Mouse (Mus musculus): ENCODE measurements around the gene Misp. TPM values are rescaled to one million over a fixed set of nuclear protein-coding genes. Genes with fewer than 3 reads are reported as not detected.

The Misp gene
- 0.39 and 0.99 TPM in 2 replicates for polyA plus RNA-seq (2014; fragmentation: Nextera tagmentation; extraction: Ambion mirVana)

GRCm38 (mm10) chr10:79820782-79821181 is at the start of gene Misp:
Gene Misp (plus strand): TSS chr10:79820989.
- WGBS = 65% methylated on average over 11 of the region's 11 CpGs
- peaks cover 2% of the 10 kb centered on the region; the same call in 1 of the 2 replicates for H3K4me1 ChIP-seq (replicated peaks; ENCODE audit: control insufficient read depth, insufficient read depth, low read length)
- no peaks in the 10 kb centered on the region for H3K9me3 ChIP-seq (ENCODE audit: control insufficient read depth, low read length)
- H3K36me3 ChIP-seq (ENCODE audit: control insufficient read depth, insufficient read depth, low read length) = peaks cover 6% of the 10 kb centered on the region; the same call in 1 of the 2 replicates
- ATAC-seq (replicated peaks; ENCODE audit: low FRiP score) (no peak), DNase-seq (ENCODE audit: low spot score) (no peak)
- no peaks in the 10 kb centered on the region for H3K27me3 ChIP-seq (ENCODE audit: control insufficient read depth, insufficient read depth, low read length)
- no peak within 1 kb of the TSS for H3K4me2 ChIP-seq (ENCODE audit: low read depth, low read length, severe bottlenecking)
- no peak within 1 kb of the TSS for H3K4me3 ChIP-seq (ENCODE audit: low read depth, low read length)
- H3K27ac ChIP-seq (ENCODE audit: low read depth, low read length) = no peak within 1 kb of the TSS
- H3K9ac ChIP-seq (ENCODE audit: low read length) = no peak within 1 kb of the TSS

- Histone ChIP-seq H3K9me3 (ENCODE audit: control insufficient read depth, low read length) (peaks cover 6% of the 10 kb centered on the region; the same call in 1 of the 2 replicates), H3K27ac (ENCODE audit: low read depth, low read length) (no peak overlapping the region), H3K4me3 (ENCODE audit: low read depth, low read length) (no peak overlapping the region), H3K36me3 (ENCODE audit: control insufficient read depth, insufficient read depth, low read length) (no peaks in the 10 kb centered on the region), H3K27me3 (ENCODE audit: control insufficient read depth, insufficient read depth, low read length) (peaks cover 7% of the 10 kb centered on the region), H3K4me2 (ENCODE audit: low read depth, low read length, severe bottlenecking) (no peak overlapping the region), H3K9ac (ENCODE audit: low read length) (no peak overlapping the region), H3K4me1 (replicated peaks; ENCODE audit: control insufficient read depth, insufficient read depth, low read length) (peaks cover 8% of the 10 kb centered on the region; the same call in 1 of the 2 replicates)
- 88% methylated on average over 3 of the region's 3 CpGs for WGBS
- DNase-seq (ENCODE audit: low spot score) = no peak
- ATAC-seq (replicated peaks; ENCODE audit: low FRiP score) = no peak
Observed at GRCm38 (mm10) chr10:79772320-79772719, 48.5 kb upstream of the Misp start.

- Histone ChIP-seq H3K36me3 (ENCODE audit: control insufficient read depth, insufficient read depth, low read length) (no peaks in the 10 kb centered on the region), H3K27ac (ENCODE audit: low read depth, low read length) (no peak overlapping the region), H3K9ac (ENCODE audit: low read length) (no peak overlapping the region), H3K4me1 (replicated peaks; ENCODE audit: control insufficient read depth, insufficient read depth, low read length) (peaks cover 8% of the 10 kb centered on the region; the same call in 1 of the 2 replicates), H3K4me3 (ENCODE audit: low read depth, low read length) (no peak overlapping the region), H3K27me3 (ENCODE audit: control insufficient read depth, insufficient read depth, low read length) (peaks cover 16% of the 10 kb centered on the region), H3K9me3 (ENCODE audit: control insufficient read depth, low read length) (peaks cover 6% of the 10 kb centered on the region; the same call in 1 of the 2 replicates), H3K4me2 (ENCODE audit: low read depth, low read length, severe bottlenecking) (no peak overlapping the region)
- ATAC-seq (replicated peaks; ENCODE audit: low FRiP score) = no peak
- DNase-seq (ENCODE audit: low spot score) = no peak
- WGBS = 88% methylated on average over 2 of the region's 2 CpGs
Observed at GRCm38 (mm10) chr10:79773208-79773607, 47.6 kb upstream of the Misp start.

- no peak for DNase-seq (ENCODE audit: low spot score)
- H3K4me3 ChIP-seq (ENCODE audit: low read depth, low read length) = no peak overlapping the region
- peaks cover 6% of the 10 kb centered on the region; the same call in 1 of the 2 replicates for H3K9me3 ChIP-seq (ENCODE audit: control insufficient read depth, low read length)
- 75% methylated on average over 5 of the region's 5 CpGs for WGBS
- H3K9ac ChIP-seq (ENCODE audit: low read length) = no peak overlapping the region
- no peak overlapping the region for H3K27ac ChIP-seq (ENCODE audit: low read depth, low read length)
- peaks cover 30% of the 10 kb centered on the region for H3K27me3 ChIP-seq (ENCODE audit: control insufficient read depth, insufficient read depth, low read length)
- no peak overlapping the region for H3K4me2 ChIP-seq (ENCODE audit: low read depth, low read length, severe bottlenecking)
- ATAC-seq (replicated peaks; ENCODE audit: low FRiP score) = no peak
- peaks cover 10% of the 10 kb centered on the region for H3K4me1 ChIP-seq (replicated peaks; ENCODE audit: control insufficient read depth, insufficient read depth, low read length)
- H3K36me3 ChIP-seq (ENCODE audit: control insufficient read depth, insufficient read depth, low read length) = no peaks in the 10 kb centered on the region
Observed at GRCm38 (mm10) chr10:79774486-79775279, 46.1 kb upstream of the Misp start.

- no peaks in the 10 kb centered on the region for H3K36me3 ChIP-seq (ENCODE audit: control insufficient read depth, insufficient read depth, low read length)
- 2% methylated on average over 39 of the region's 39 CpGs for WGBS
- H3K4me2 ChIP-seq (ENCODE audit: low read depth, low read length, severe bottlenecking) = peak within 1 kb of the TSS; percentile 51
- peaks cover 15% of the 10 kb centered on the region for H3K4me1 ChIP-seq (replicated peaks; ENCODE audit: control insufficient read depth, insufficient read depth, low read length)
- H3K27ac ChIP-seq (ENCODE audit: low read depth, low read length) = no peak within 1 kb of the TSS
- H3K4me3 ChIP-seq (ENCODE audit: low read depth, low read length) = peak within 1 kb of the TSS; percentile 25
- peak; percentile 61 for DNase-seq (ENCODE audit: low spot score)
- peaks cover 34% of the 10 kb centered on the region for H3K27me3 ChIP-seq (ENCODE audit: control insufficient read depth, insufficient read depth, low read length)
- no peak for ATAC-seq (replicated peaks; ENCODE audit: low FRiP score)
- peaks cover 6% of the 10 kb centered on the region; the same call in 1 of the 2 replicates for H3K9me3 ChIP-seq (ENCODE audit: control insufficient read depth, low read length)
- peak within 1 kb of the TSS; percentile 50 for H3K9ac ChIP-seq (ENCODE audit: low read length)
Observed at GRCm38 (mm10) chr10:79777103-79777531, 43.7 kb upstream of the Misp start, which contains the start of gene Fstl3. Gene Fstl3 (plus strand): TSS chr10:79777272.

- 19% methylated on average over 15 of the region's 15 CpGs for WGBS
- Histone ChIP-seq H3K4me2 (ENCODE audit: low read depth, low read length, severe bottlenecking) (no peak overlapping the region), H3K4me3 (ENCODE audit: low read depth, low read length) (no peak overlapping the region), H3K27me3 (ENCODE audit: control insufficient read depth, insufficient read depth, low read length) (peaks cover 37% of the 10 kb centered on the region), H3K9ac (ENCODE audit: low read length) (no peak overlapping the region), H3K36me3 (ENCODE audit: control insufficient read depth, insufficient read depth, low read length) (no peaks in the 10 kb centered on the region), H3K9me3 (ENCODE audit: control insufficient read depth, low read length) (peaks cover 6% of the 10 kb centered on the region; the same call in 1 of the 2 replicates), H3K4me1 (replicated peaks; ENCODE audit: control insufficient read depth, insufficient read depth, low read length) (peaks cover 15% of the 10 kb centered on the region), H3K27ac (ENCODE audit: low read depth, low read length) (no peak overlapping the region)
- ATAC-seq (replicated peaks; ENCODE audit: low FRiP score) = no peak
- DNase-seq (ENCODE audit: low spot score) = peak; percentile 68
Observed at GRCm38 (mm10) chr10:79778006-79778405, 42.8 kb upstream of the Misp start.

- Histone ChIP-seq H3K4me3 (ENCODE audit: low read depth, low read length) (no peak overlapping the region), H3K4me1 (replicated peaks; ENCODE audit: control insufficient read depth, insufficient read depth, low read length) (peaks cover 15% of the 10 kb centered on the region), H3K36me3 (ENCODE audit: control insufficient read depth, insufficient read depth, low read length) (no peaks in the 10 kb centered on the region), H3K9ac (ENCODE audit: low read length) (no peak overlapping the region), H3K9me3 (ENCODE audit: control insufficient read depth, low read length) (peaks cover 6% of the 10 kb centered on the region; the same call in 1 of the 2 replicates), H3K4me2 (ENCODE audit: low read depth, low read length, severe bottlenecking) (no peak overlapping the region), H3K27me3 (ENCODE audit: control insufficient read depth, insufficient read depth, low read length) (peaks cover 39% of the 10 kb centered on the region), H3K27ac (ENCODE audit: low read depth, low read length) (no peak overlapping the region)
- DNase-seq (ENCODE audit: low spot score) (peak; percentile 50), ATAC-seq (replicated peaks; ENCODE audit: low FRiP score) (no peak)
- WGBS = 11% methylated on average over 2 of the region's 2 CpGs
Observed at GRCm38 (mm10) chr10:79779193-79779592, 41.6 kb upstream of the Misp start.

GRCm38 (mm10) chr10:79779784-79780663 is 40.8 kb upstream of the Misp start:
- DNase-seq (ENCODE audit: low spot score) (peak; percentile 99), ATAC-seq (replicated peaks; ENCODE audit: low FRiP score) (peak; percentile 90)
- WGBS = 1% methylated on average over 55 of the region's 55 CpGs
- Histone ChIP-seq H3K27me3 (ENCODE audit: control insufficient read depth, insufficient read depth, low read length) (peaks cover 40% of the 10 kb centered on the region), H3K4me2 (ENCODE audit: low read depth, low read length, severe bottlenecking) (peak overlapping the region; percentile 62), H3K27ac (ENCODE audit: low read depth, low read length) (no peak overlapping the region), H3K9me3 (ENCODE audit: control insufficient read depth, low read length) (peaks cover 4% of the 10 kb centered on the region; the same call in 1 of the 2 replicates), H3K9ac (ENCODE audit: low read length) (no peak overlapping the region), H3K4me1 (replicated peaks; ENCODE audit: control insufficient read depth, insufficient read depth, low read length) (peaks cover 15% of the 10 kb centered on the region), H3K4me3 (ENCODE audit: low read depth, low read length) (peak overlapping the region; percentile 28), H3K36me3 (ENCODE audit: control insufficient read depth, insufficient read depth, low read length) (no peaks in the 10 kb centered on the region)
